Mouse (Mus musculus) cerebellum, postnatal 10 days (tissue): ENCODE measurements at regions not wholly inside any gene's neighbourhood (a gene's known extent, or its start where the extent isn't known, plus 50 kb on each side); places are given as distances from the start of the nearest gene placed in this dataset.
A peak's percentile ranks its signal among the peaks of the same experiment; 100 is the strongest.

ENCODE experiments used
- DNase-seq, 2 experiments: peaks; one replicate each; pipeline ENCODE4 v3.0.0; 2021; ENCODE audit warnings: mixed read lengths in 2 of 2

- no peak for DNase-seq
Observed at GRCm38 (mm10) chr7:129818833-129819232, 227.2 kb downstream of the Wdr11 start.

- no peak for DNase-seq
Observed at GRCm38 (mm10) chr7:129819651-129820050, 228.0 kb downstream of the Wdr11 start.

GRCm38 (mm10) chr7:129828970-129829369 lies 237.3 kb downstream of the Wdr11 start:
- no peak for DNase-seq

GRCm38 (mm10) chr7:129832830-129833229 lies 241.2 kb downstream of the Wdr11 start:
- no peak for DNase-seq

- no peak for DNase-seq
Observed at GRCm38 (mm10) chr7:129842303-129843122, 250.8 kb downstream of the Wdr11 start.

- peak in 1 of 2 experiments; percentile 17 for DNase-seq
Observed at GRCm38 (mm10) chr7:129847136-129847535, 255.5 kb downstream of the Wdr11 start.

GRCm38 (mm10) chr7:129853596-129853995 lies 261.9 kb downstream of the Wdr11 start:
- DNase-seq, result no peak

GRCm38 (mm10) chr7:129854942-129855341 lies 263.3 kb downstream of the Wdr11 start:
- DNase-seq, result no peak

GRCm38 (mm10) chr7:129862966-129863365 lies 271.3 kb downstream of the Wdr11 start:
- no peak for DNase-seq

- DNase-seq, result no peak
Observed at GRCm38 (mm10) chr7:129865536-129865935, 273.9 kb downstream of the Wdr11 start.

GRCm38 (mm10) chr7:129872208-129872790 lies 280.6 kb downstream of the Wdr11 start:
- DNase-seq, result no peak

- no peak for DNase-seq
Observed at GRCm38 (mm10) chr7:129876202-129876851, 284.7 kb downstream of the Wdr11 start.

GRCm38 (mm10) chr7:129876852-129877223 lies 285.2 kb downstream of the Wdr11 start:
- no peak for DNase-seq

GRCm38 (mm10) chr7:129896291-129896690 lies 304.6 kb downstream of the Wdr11 start:
- DNase-seq, result no peak

- no peak for DNase-seq
Observed at GRCm38 (mm10) chr7:129897511-129897910, 305.8 kb downstream of the Wdr11 start.

GRCm38 (mm10) chr7:129902256-129902655 lies 310.6 kb downstream of the Wdr11 start:
- no peak for DNase-seq

- DNase-seq, result peak; percentile 27
Observed at GRCm38 (mm10) chr7:129903126-129903525, 311.5 kb downstream of the Wdr11 start.

GRCm38 (mm10) chr7:129906131-129906530 lies 314.5 kb downstream of the Wdr11 start:
- DNase-seq, result no peak

- DNase-seq, result no peak
Observed at GRCm38 (mm10) chr7:129908826-129909225, 317.2 kb downstream of the Wdr11 start.

GRCm38 (mm10) chr7:129909730-129910129 lies 318.1 kb downstream of the Wdr11 start:
- DNase-seq, result no peak

GRCm38 (mm10) chr7:129910826-129911225 lies 319.2 kb downstream of the Wdr11 start:
- DNase-seq, result no peak

- no peak for DNase-seq
Observed at GRCm38 (mm10) chr7:129914871-129915270, 323.2 kb downstream of the Wdr11 start.

GRCm38 (mm10) chr7:129918240-129919200 lies 326.9 kb downstream of the Wdr11 start:
- peak; percentile 80 to 84 for DNase-seq
